ENCODE assay signal across 15 mouse cellular contexts in genomic region chr9:70690579-70690978, GRCm38 (mm10).
"Had no signal": no experiment of that assay in that cellular context is flagged by ENCODE, and none has a peak within 500 bp of the region (broad histone marks: within the 10 kb centered on the region; RNA-seq: fewer than 3 reads in every experiment).

No protein-coding gene starts in this region.

- H3K36me3 ChIP-seq: neural tube, embryonic 15.5 days; stomach, embryonic 15.5 days had no signal

- H3K4me1 ChIP-seq: neural tube, embryonic 15.5 days; stomach, embryonic 15.5 days had no signal

- H3K4me3 ChIP-seq: neural tube, embryonic 15.5 days; stomach, embryonic 15.5 days had no signal

- DNase-seq: retina, postnatal 1 day; right cerebral cortex, adult 18-20 months; right cerebral cortex, postnatal 14 days; right cerebral cortex, postnatal 25 days; right cerebral cortex, postnatal 4 days; spleen, adult 18-20 months; thymus, adult 18-20 months; thymus, adult 2 months; thymus, postnatal 14 days; thymus, postnatal 25 days; thymus, postnatal 36 days; thymus, postnatal 4 days had no signal

- H3K9me3 ChIP-seq: neural tube, embryonic 15.5 days; stomach, embryonic 15.5 days had no signal

- H3K4me2 ChIP-seq: neural tube, embryonic 15.5 days; stomach, embryonic 15.5 days had no signal

- H3K27ac ChIP-seq: neural tube, embryonic 15.5 days; stomach, embryonic 15.5 days; stomach, postnatal 0 days had no signal

- H3K27me3 ChIP-seq: neural tube, embryonic 15.5 days; stomach, embryonic 15.5 days had no signal

- H3K9ac ChIP-seq: neural tube, embryonic 15.5 days; stomach, embryonic 15.5 days had no signal
